Mouse (Mus musculus) midbrain, embryonic 16.5 days (tissue): ENCODE measurements around the gene Rnf207. TPM values are rescaled to one million over a fixed set of nuclear protein-coding genes. Genes with fewer than 3 reads are reported as not detected.

ENCODE experiments used
- ATAC-seq: fragments of 200-750 bp; cut with Nextera tagmentation; 2 replicates; pipeline ENCODE4 v1.8.0; 2017; ENCODE audit warnings: moderate TSS enrichment
- H3K27ac ChIP-seq: fragments of 300-500 bp; sonication (generic); 2 replicates; pipeline ENCODE4 v1.5.1; 2014; ENCODE audit warnings: mild to moderate bottlenecking, low read length, mixed read lengths
- H3K27me3 ChIP-seq: fragments of 300-500 bp; sonication (generic); 2 replicates; pipeline ENCODE4 v1.6.1; 2014; ENCODE audit warnings: low read depth, low read length, mixed read lengths; ENCODE audit not compliant: control insufficient read depth, insufficient read depth
- H3K36me3 ChIP-seq: fragments of 300-500 bp; sonication (generic); 2 replicates; pipeline ENCODE4 v1.6.1; 2014; ENCODE audit warnings: mild to moderate bottlenecking, low read length, moderate library complexity, mixed read lengths; ENCODE audit not compliant: control insufficient read depth, insufficient read depth
- H3K4me1 ChIP-seq: fragments of 300-500 bp; sonication (generic); 2 replicates; pipeline ENCODE4 v1.6.1; 2014; ENCODE audit warnings: mild to moderate bottlenecking, low read length, mixed read lengths; ENCODE audit not compliant: control insufficient read depth, insufficient read depth
- H3K4me2 ChIP-seq: fragments of 300-500 bp; sonication (generic); 2 replicates; pipeline ENCODE4 v1.6.1; 2014; ENCODE audit warnings: mild to moderate bottlenecking, low read length, mixed read lengths
- H3K4me3 ChIP-seq: fragments of 300-500 bp; sonication (generic); 2 replicates; pipeline ENCODE4 v1.5.1; 2014; ENCODE audit warnings: low read depth, mild to moderate bottlenecking, low read length, moderate library complexity, mixed read lengths
- H3K9ac ChIP-seq: fragments of 300-500 bp; sonication (generic); 2 replicates; pipeline ENCODE4 v1.6.1; 2014; ENCODE audit warnings: low read depth, low read length, mixed read lengths
- H3K9me3 ChIP-seq: fragments of 300-500 bp; sonication (generic); replicated peaks from 2 replicates; pipeline ENCODE4 v1.6.1; 2014; ENCODE audit warnings: mild to moderate bottlenecking, low read length, mixed read lengths; ENCODE audit not compliant: control insufficient read depth, poor library complexity, severe bottlenecking
- WGBS: fragments of 180-500 bp; shearing (Covaris S2); extraction: QIAGEN DNeasy Blood & Tissue Kit; methylation state at CpG from one replicate; pipeline ENCODE4 v1.1.7; 2014; 5-methylcytosine and 5-hydroxymethylcytosine counted together
- polyA plus RNA-seq: library from polyadenylated mRNA; unstranded; fragments of >200 nt; fragmentation: Nextera tagmentation; extraction: Ambion mirVana; gene quantifications from 2 replicates; pipeline ENCODE4 v1.2.1, GENCODE M21; 2015

Rnf207 gene
- polyA plus RNA-seq, 1 experiment from 2014 or later, result 9.5 TPM

GRCm38 (mm10) chr4:152317631-152318033 lies 1.2 kb downstream of the Rnf207 start:
- Histone ChIP-seq H3K9me3 (no peaks in the 10 kb centered on the region), H3K9ac (no peak overlapping the region), H3K4me3 (no peak overlapping the region), H3K27me3 (peaks cover 56% of the 10 kb centered on the region), H3K36me3 (no peaks in the 10 kb centered on the region), H3K4me2 (no peak overlapping the region), H3K27ac (no peak overlapping the region), H3K4me1 (peaks cover 21% of the 10 kb centered on the region)
- WGBS, result 81% methylated on average over 6 of the region's 6 CpGs
- no peak for ATAC-seq

GRCm38 (mm10) chr4:152315498-152316213 lies 3.1 kb downstream of the Rnf207 start:
- H3K4me2 ChIP-seq, result peak overlapping the region; percentile 50
- peaks cover 76% of the 10 kb centered on the region for H3K27me3 ChIP-seq
- no peak overlapping the region for H3K27ac ChIP-seq
- peak overlapping the region; percentile 32 for H3K4me3 ChIP-seq
- H3K4me1 ChIP-seq, result peaks cover 26% of the 10 kb centered on the region
- H3K9me3 ChIP-seq, result no peaks in the 10 kb centered on the region
- H3K9ac ChIP-seq, result 0 out of 2 replicates have a peak overlapping the region, but pooled peaks have one; percentile 14
- ATAC-seq, result no peak
- H3K36me3 ChIP-seq, result no peaks in the 10 kb centered on the region
- under 1% methylated on average over 43 of the region's 43 CpGs for WGBS

- peak overlapping the region; percentile 48 for H3K4me3 ChIP-seq
- H3K27me3 ChIP-seq, result peaks cover 77% of the 10 kb centered on the region
- H3K4me1 ChIP-seq, result peaks cover 26% of the 10 kb centered on the region
- peak overlapping the region; percentile 79 for H3K4me2 ChIP-seq
- peak overlapping the region; percentile 69 for H3K9ac ChIP-seq
- no peaks in the 10 kb centered on the region for H3K9me3 ChIP-seq
- no peaks in the 10 kb centered on the region for H3K36me3 ChIP-seq
- no peak overlapping the region for H3K27ac ChIP-seq
- ATAC-seq, result peak; percentile 56
Observed at GRCm38 (mm10) chr4:152313934-152314333, 4.9 kb downstream of the Rnf207 start.

GRCm38 (mm10) chr4:152313211-152313632 lies 5.6 kb downstream of the Rnf207 start:
- 1% methylated on average over 29 of the region's 29 CpGs for WGBS
- H3K27ac ChIP-seq, result no peak overlapping the region
- peak overlapping the region; percentile 79 for H3K4me2 ChIP-seq

GRCm38 (mm10) chr4:152312186-152312585 lies 6.6 kb downstream of the Rnf207 start:
- 6% methylated on average over 14 of the region's 14 CpGs for WGBS
- Histone ChIP-seq H3K9ac (0 out of 2 replicates have a peak overlapping the region, but pooled peaks have one; percentile 11), H3K4me2 (peak overlapping the region; percentile 79)

More at GRCm38 (mm10) chr4:152313211-152313632, 5.6 kb downstream of the Rnf207 start:
- H3K36me3 ChIP-seq, result no peaks in the 10 kb centered on the region
- peaks cover 20% of the 10 kb centered on the region for H3K4me1 ChIP-seq
- peaks cover 72% of the 10 kb centered on the region for H3K27me3 ChIP-seq
- peak overlapping the region; percentile 48 for H3K4me3 ChIP-seq
- peak overlapping the region; percentile 69 for H3K9ac ChIP-seq
- ATAC-seq, result peak; percentile 71
- no peaks in the 10 kb centered on the region for H3K9me3 ChIP-seq

GRCm38 (mm10) chr4:152307542-152307941 lies 11.3 kb downstream of the Rnf207 start:
- no peak overlapping the region for H3K4me2 ChIP-seq
- H3K4me3 ChIP-seq, result no peak overlapping the region
- ATAC-seq, result no peak
- peaks cover 4% of the 10 kb centered on the region; the same call in 1 of the 2 replicates for H3K4me1 ChIP-seq
- no peak overlapping the region for H3K27ac ChIP-seq
- no peaks in the 10 kb centered on the region for H3K9me3 ChIP-seq
- no peak overlapping the region for H3K9ac ChIP-seq
- peaks cover 23% of the 10 kb centered on the region for H3K27me3 ChIP-seq
- H3K36me3 ChIP-seq, result peaks cover 5% of the 10 kb centered on the region; the same call in 1 of the 2 replicates
- 73% methylated on average over 9 of the region's 9 CpGs for WGBS

More at GRCm38 (mm10) chr4:152312186-152312585, 6.6 kb downstream of the Rnf207 start:
- no peak for ATAC-seq
- Histone ChIP-seq H3K36me3 (no peaks in the 10 kb centered on the region), H3K27ac (no peak overlapping the region), H3K9me3 (no peaks in the 10 kb centered on the region), H3K4me1 (peaks cover 20% of the 10 kb centered on the region), H3K4me3 (peak overlapping the region; percentile 48), H3K27me3 (peaks cover 61% of the 10 kb centered on the region)

- H3K9ac ChIP-seq, result no peak overlapping the region
- no peaks in the 10 kb centered on the region for H3K4me1 ChIP-seq
- peaks cover 15% of the 10 kb centered on the region; the same call in 1 of the 2 replicates for H3K36me3 ChIP-seq
- 83% methylated on average over 6 of the region's 6 CpGs for WGBS
- H3K4me2 ChIP-seq, result no peak overlapping the region
- no peaks in the 10 kb centered on the region for H3K9me3 ChIP-seq
- H3K4me3 ChIP-seq, result no peak overlapping the region
- H3K27me3 ChIP-seq, result peaks cover 8% of the 10 kb centered on the region
- no peak overlapping the region for H3K27ac ChIP-seq
- no peak for ATAC-seq
Observed at GRCm38 (mm10) chr4:152305991-152306390, 12.8 kb downstream of the Rnf207 start.

GRCm38 (mm10) chr4:152304685-152305084 lies 14.1 kb downstream of the Rnf207 start:
- WGBS, result 84% methylated on average over 6 of the region's 6 CpGs
- Histone ChIP-seq H3K9ac (no peak overlapping the region), H3K27me3 (0 out of 2 replicates have a peak, but pooled peaks cover 2% of the 10 kb centered on the region), H3K4me2 (no peak overlapping the region), H3K36me3 (peaks cover 17% of the 10 kb centered on the region; the same call in 1 of the 2 replicates), H3K4me1 (no peaks in the 10 kb centered on the region), H3K9me3 (no peaks in the 10 kb centered on the region), H3K27ac (no peak overlapping the region), H3K4me3 (no peak overlapping the region)
- ATAC-seq, result no peak

- no peak overlapping the region for H3K9ac ChIP-seq
- no peak for ATAC-seq
- WGBS, result 93% methylated on average over 10 of the region's 10 CpGs
- H3K9me3 ChIP-seq, result no peaks in the 10 kb centered on the region
- no peak overlapping the region for H3K4me3 ChIP-seq
- no peak overlapping the region for H3K27ac ChIP-seq
- peaks cover 17% of the 10 kb centered on the region; the same call in 1 of the 2 replicates for H3K36me3 ChIP-seq
- peaks cover 9% of the 10 kb centered on the region for H3K4me1 ChIP-seq
- no peaks in the 10 kb centered on the region for H3K27me3 ChIP-seq
- no peak overlapping the region for H3K4me2 ChIP-seq
Observed at GRCm38 (mm10) chr4:152303172-152303571, 15.6 kb downstream of the Rnf207 start.
